Mouse (Mus musculus) heart, embryonic 14.5 days (tissue): ENCODE measurements around the gene Dcbld2. TPM values are rescaled to one million over a fixed set of nuclear protein-coding genes. Genes with fewer than 3 reads are reported as not detected.
A peak's percentile ranks its signal among the peaks of the same experiment; 100 is the strongest.

Experiments
- ATAC-seq: fragments of 200-750 bp; cut with Nextera tagmentation; 2 replicates; pipeline ENCODE4 v1.8.0; 2017; ENCODE audit warnings: low read depth, moderate TSS enrichment; ENCODE audit not compliant: insufficient number of reproducible peaks, insufficient read depth, low FRiP score
- H3K27ac ChIP-seq, 2 experiments: fragments of 200-500 bp in 1 of 2; fragments of 300-500 bp in 1 of 2; sonication (generic) in 1 of 2; replicated peaks in 1 of 2; 2 replicates each; pipeline ENCODE4 v1.5.1; 2012 to 2014; ENCODE audit warnings: low read depth in 2 of 2, low read length in 2 of 2, control low read depth in 1 of 2, mild to moderate bottlenecking in 1 of 2, mixed read lengths in 1 of 2; ENCODE audit not compliant: control insufficient read depth in 1 of 2, insufficient read depth in 1 of 2
- H3K27me3 ChIP-seq: fragments of 300-500 bp; sonication (generic); 2 replicates; pipeline ENCODE4 v1.6.1; 2014; ENCODE audit warnings: mild to moderate bottlenecking, low read length, control low read depth; ENCODE audit not compliant: control insufficient read depth, insufficient read depth
- H3K36me3 ChIP-seq: fragments of 300-500 bp; sonication (generic); 2 replicates; pipeline ENCODE4 v1.6.1; 2014; ENCODE audit warnings: mild to moderate bottlenecking, control low read depth, low read length, mixed read lengths; ENCODE audit not compliant: control insufficient read depth, insufficient read depth
- H3K4me1 ChIP-seq, 2 experiments: fragments of 200-500 bp in 1 of 2; fragments of 300-500 bp in 1 of 2; sonication (generic) in 1 of 2; 2 replicates each; pipeline ENCODE4 v1.6.1; 2012 to 2014; ENCODE audit warnings: low read length in 2 of 2, control low read depth in 1 of 2, mixed read lengths in 1 of 2; ENCODE audit not compliant: control insufficient read depth in 2 of 2, insufficient read depth in 2 of 2
- H3K4me2 ChIP-seq: fragments of 300-500 bp; sonication (generic); 2 replicates; pipeline ENCODE4 v1.6.1; 2014; ENCODE audit warnings: mild to moderate bottlenecking, low read length
- H3K4me3 ChIP-seq, 2 experiments: fragments of 200-500 bp in 1 of 2; fragments of 300-500 bp in 1 of 2; sonication (generic) in 1 of 2; 2 replicates each; pipeline ENCODE4 v1.5.1; 2012 to 2014; ENCODE audit warnings: low read length in 2 of 2, mild to moderate bottlenecking in 2 of 2, control low read depth in 1 of 2, low read depth in 1 of 2, moderate library complexity in 1 of 2; ENCODE audit not compliant: control insufficient read depth in 1 of 2, insufficient read depth in 1 of 2
- H3K9ac ChIP-seq: fragments of 300-500 bp; sonication (generic); 2 replicates; pipeline ENCODE4 v1.6.1; 2014; ENCODE audit warnings: mild to moderate bottlenecking, low read length
- H3K9me3 ChIP-seq: fragments of 300-500 bp; sonication (generic); 2 replicates; pipeline ENCODE4 v1.6.1; 2016; ENCODE audit warnings: low read length, control low read depth; ENCODE audit not compliant: control insufficient read depth
- WGBS: fragments of 180-500 bp; shearing (Covaris S2); extraction: QIAGEN DNeasy Blood & Tissue Kit; methylation state at CpG from one replicate; pipeline ENCODE4 v1.1.7; 2014; 5-methylcytosine and 5-hydroxymethylcytosine counted together
- polyA plus RNA-seq: library from polyadenylated mRNA; unstranded; fragments of >200 nt; fragmentation: Nextera tagmentation; extraction: Ambion mirVana; gene quantifications from 2 replicates; pipeline ENCODE4 v1.2.1, GENCODE M21; 2014

Dcbld2 gene
- polyA plus RNA-seq, 1 experiment from 2014 or later, result 23.7 TPM

- H3K4me3 ChIP-seq, result no peak overlapping the region
- no peaks in the 10 kb centered on the region for H3K9me3 ChIP-seq
- no peak overlapping the region for H3K9ac ChIP-seq
- H3K4me1 ChIP-seq, result peaks cover 12 to 41% of the 10 kb centered on the region in 2 experiments
- WGBS, result 100% methylated on average over 2 of the region's 2 CpGs
- no peaks in the 10 kb centered on the region for H3K36me3 ChIP-seq
- no peak overlapping the region for H3K4me2 ChIP-seq
- no peak overlapping the region for H3K27ac ChIP-seq
- ATAC-seq, result 0 out of 2 replicates have a peak, but pooled peaks have one; percentile 43
- H3K27me3 ChIP-seq, result no peaks in the 10 kb centered on the region
These were observed 7.3 kb downstream of the Dcbld2 start for GRCm38 (mm10) chr16:58415500-58415899.

- Histone ChIP-seq H3K27me3 (no peaks in the 10 kb centered on the region), H3K36me3 (no peaks in the 10 kb centered on the region), H3K27ac (peak overlapping the region; percentile 48 to 77), H3K9me3 (no peaks in the 10 kb centered on the region), H3K4me1 (peaks cover 15 to 41% of the 10 kb centered on the region in 2 experiments), H3K4me2 (peak overlapping the region; percentile 17), H3K4me3 (no peak overlapping the region), H3K9ac (0 out of 2 replicates have a peak overlapping the region, but pooled peaks have one; percentile 13)
- WGBS, result 14% methylated on average over 11 of the region's 11 CpGs
- ATAC-seq, result peak; percentile 72; the same call in 1 of the 2 replicates
These were observed 13.6 kb downstream of the Dcbld2 start for GRCm38 (mm10) chr16:58421696-58422354.

- peaks cover 3 to 21% of the 10 kb centered on the region in 2 experiments for H3K4me1 ChIP-seq
- no peak overlapping the region for H3K9ac ChIP-seq
- peaks cover 21% of the 10 kb centered on the region for H3K36me3 ChIP-seq
- no peak overlapping the region for H3K4me2 ChIP-seq
- H3K4me3 ChIP-seq, result no peak overlapping the region
- 89% methylated on average over 7 of the region's 7 CpGs for WGBS
- H3K27me3 ChIP-seq, result no peaks in the 10 kb centered on the region
- H3K9me3 ChIP-seq, result no peaks in the 10 kb centered on the region
- H3K27ac ChIP-seq, result no peak overlapping the region
- no peak for ATAC-seq
These were observed 22.0 kb downstream of the Dcbld2 start for GRCm38 (mm10) chr16:58430246-58430645.

- peaks cover 3 to 16% of the 10 kb centered on the region in 2 experiments for H3K4me1 ChIP-seq
- no peak overlapping the region for H3K27ac ChIP-seq
- H3K27me3 ChIP-seq, result no peaks in the 10 kb centered on the region
- H3K36me3 ChIP-seq, result peaks cover 31% of the 10 kb centered on the region
- H3K9ac ChIP-seq, result no peak overlapping the region
- no peak for ATAC-seq
- no peaks in the 10 kb centered on the region for H3K9me3 ChIP-seq
- 95% methylated on average over 1 of the region's 1 CpGs for whole genome bisulfite sequencing
- no peak overlapping the region for H3K4me3 ChIP-seq
- H3K4me2 ChIP-seq, result no peak overlapping the region
These were observed 24.1 kb downstream of the Dcbld2 start for GRCm38 (mm10) chr16:58432384-58432783.

- Histone ChIP-seq H3K4me1 (no peaks in the 10 kb centered on the region), H3K4me3 (no peak overlapping the region), H3K9me3 (no peaks in the 10 kb centered on the region), H3K4me2 (no peak overlapping the region), H3K27me3 (no peaks in the 10 kb centered on the region), H3K9ac (no peak overlapping the region), H3K36me3 (peaks cover 43% of the 10 kb centered on the region), H3K27ac (no peak overlapping the region)
- 67% methylated on average over 6 of the region's 6 CpGs for WGBS
- ATAC-seq, result no peak
These were observed 36.5 kb downstream of the Dcbld2 start for GRCm38 (mm10) chr16:58444735-58445134.

- Histone ChIP-seq H3K36me3 (peaks cover 54% of the 10 kb centered on the region), H3K27ac (no peak overlapping the region)
- ATAC-seq, result no peak
These were observed 38.3 kb downstream of the Dcbld2 start for GRCm38 (mm10) chr16:58446281-58447259.

GRCm38 (mm10) chr16:58449073-58449472 is 40.8 kb downstream of the Dcbld2 start:
- peaks cover 61% of the 10 kb centered on the region for H3K36me3 ChIP-seq
- H3K9me3 ChIP-seq, result no peaks in the 10 kb centered on the region
- H3K27ac ChIP-seq, result no peak overlapping the region

More at GRCm38 (mm10) chr16:58446281-58447259, 38.3 kb downstream of the Dcbld2 start:
- Histone ChIP-seq H3K4me3 (no peak overlapping the region), H3K4me1 (no peaks in the 10 kb centered on the region), H3K27me3 (no peaks in the 10 kb centered on the region), H3K9ac (no peak overlapping the region), H3K9me3 (no peaks in the 10 kb centered on the region), H3K4me2 (no peak overlapping the region)
- 92% methylated on average over 4 of the region's 4 CpGs for WGBS

More at GRCm38 (mm10) chr16:58449073-58449472, 40.8 kb downstream of the Dcbld2 start:
- H3K4me3 ChIP-seq, result no peak overlapping the region
- peaks cover 3 to 13% of the 10 kb centered on the region in 2 experiments; a peak in 3 of 4 replicates for H3K4me1 ChIP-seq
- ATAC-seq, result no peak
- H3K9ac ChIP-seq, result no peak overlapping the region
- no peaks in the 10 kb centered on the region for H3K27me3 ChIP-seq
- H3K4me2 ChIP-seq, result no peak overlapping the region
- 92% methylated on average over 4 of the region's 4 CpGs for WGBS
